Mouse (Mus musculus) liver, embryonic 14.5 days (tissue): ENCODE data around the gene Isg20l2.

ENCODE experiments used
- CTCF ChIP-seq: IDR thresholded peaks from 2 replicates; pipeline ENCODE4 v1.5.1; 2016; ENCODE audit warnings: antibody characterized with exemption, low read depth, control low read depth
- EP300 ChIP-seq: IDR thresholded peaks from 2 replicates; pipeline ENCODE4 v1.6.1; 2016; ENCODE audit warnings: antibody characterized with exemption, low read depth

DNA sequence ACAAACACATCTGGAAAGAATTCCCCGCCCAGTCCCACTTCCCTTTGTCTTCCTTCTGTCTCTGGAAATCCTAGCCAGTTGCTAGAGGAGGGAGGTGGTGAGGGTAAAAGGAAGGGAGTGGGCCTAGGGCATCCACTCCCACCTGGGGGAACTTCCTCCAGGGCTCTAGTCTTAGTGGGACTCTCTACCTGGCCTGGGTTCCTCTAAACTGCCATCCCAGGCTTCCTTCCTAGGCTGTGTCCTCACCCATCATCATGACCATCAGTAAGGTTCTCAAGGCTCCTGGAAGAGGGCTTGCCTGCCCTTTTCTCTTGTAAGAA lies 16.4 kb downstream of the Isg20l2 start:
- TF ChIP-seq EP300 (no peak), CTCF (no peak)
